Mouse (Mus musculus) neural tube, embryonic 12.5 days (tissue): ENCODE data around the gene Arhgap10. TPM values are rescaled to one million over a fixed set of nuclear protein-coding genes. Genes with fewer than 3 reads are reported as not detected.

Experiments
- ATAC-seq: fragments of 200-750 bp; cut with Nextera tagmentation; 2 replicates; pipeline ENCODE4 v1.8.0; 2017; ENCODE audit warnings: low read depth, mild to moderate bottlenecking, moderate TSS enrichment, moderate library complexity; ENCODE audit not compliant: low FRiP score
- H3K27ac ChIP-seq: fragments of 300-500 bp; sonication (generic); 2 replicates; pipeline ENCODE4 v1.5.1; 2016
- H3K27me3 ChIP-seq: fragments of 300-500 bp; sonication (generic); replicated peaks from 2 replicates; pipeline ENCODE4 v1.6.1; 2016; ENCODE audit warnings: mild to moderate bottlenecking
- H3K36me3 ChIP-seq: fragments of 300-500 bp; sonication (generic); 2 replicates; pipeline ENCODE4 v1.6.1; 2016; ENCODE audit warnings: mild to moderate bottlenecking
- H3K4me1 ChIP-seq: fragments of 300-500 bp; sonication (generic); 2 replicates; pipeline ENCODE4 v1.6.1; 2016
- H3K4me2 ChIP-seq: fragments of 300-500 bp; sonication (generic); replicated peaks from 2 replicates; pipeline ENCODE4 v1.6.1; 2016; ENCODE audit warnings: mild to moderate bottlenecking
- H3K4me3 ChIP-seq: fragments of 300-500 bp; sonication (generic); 2 replicates; pipeline ENCODE4 v1.5.1; 2016
- H3K9ac ChIP-seq: fragments of 300-500 bp; sonication (generic); 2 replicates; pipeline ENCODE4 v1.6.1; 2016; ENCODE audit warnings: mild to moderate bottlenecking
- H3K9me3 ChIP-seq: fragments of 300-500 bp; sonication (generic); 2 replicates; pipeline ENCODE4 v1.6.1; 2016; ENCODE audit warnings: mild to moderate bottlenecking
- WGBS: fragments of 180-500 bp; shearing (Covaris S2); methylation state at CpG from one replicate; pipeline ENCODE4 v1.1.7; 2016; 5-methylcytosine and 5-hydroxymethylcytosine counted together
- polyA plus RNA-seq: library from polyadenylated mRNA; unstranded; fragments of >200 nt; fragmentation: Nextera tagmentation; extraction: Ambion mirVana; gene quantifications from 2 replicates; pipeline ENCODE4 v1.2.1, GENCODE M21; 2016

Arhgap10 gene
- polyA plus RNA-seq, 1 experiment from 2014 or later = 12.6 TPM

DNA sequence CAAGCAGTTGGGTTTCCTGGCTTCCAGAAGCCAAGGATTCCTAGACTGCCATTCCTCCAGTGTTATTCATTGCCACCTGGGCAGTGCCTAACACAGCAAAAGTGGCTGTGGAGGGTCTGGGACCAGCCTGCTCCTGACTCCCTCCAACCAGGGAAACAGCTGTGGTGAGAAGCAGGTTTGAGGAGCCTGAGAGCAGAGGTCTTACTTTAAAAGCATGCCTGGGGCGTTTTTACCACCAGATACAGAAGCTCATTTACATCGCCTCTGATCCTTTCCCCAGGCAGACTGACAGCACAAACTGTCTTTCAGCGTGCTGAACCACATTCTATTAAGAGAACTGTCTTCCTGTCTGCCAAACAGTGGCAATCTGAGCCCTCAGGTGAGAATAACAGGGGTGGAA lies 237.8 kb downstream of the Arhgap10 start:
- 60% methylated on average over 3 of the region's 3 CpGs for WGBS
- Histone ChIP-seq H3K9me3 (no peaks in the 10 kb centered on the region), H3K36me3 (no peaks in the 10 kb centered on the region), H3K9ac (no peak overlapping the region), H3K27ac (no peak overlapping the region), H3K4me1 (no peaks in the 10 kb centered on the region), H3K4me2 (no peak overlapping the region), H3K4me3 (no peak overlapping the region), H3K27me3 (no peaks in the 10 kb centered on the region)
- no peak for ATAC-seq

DNA sequence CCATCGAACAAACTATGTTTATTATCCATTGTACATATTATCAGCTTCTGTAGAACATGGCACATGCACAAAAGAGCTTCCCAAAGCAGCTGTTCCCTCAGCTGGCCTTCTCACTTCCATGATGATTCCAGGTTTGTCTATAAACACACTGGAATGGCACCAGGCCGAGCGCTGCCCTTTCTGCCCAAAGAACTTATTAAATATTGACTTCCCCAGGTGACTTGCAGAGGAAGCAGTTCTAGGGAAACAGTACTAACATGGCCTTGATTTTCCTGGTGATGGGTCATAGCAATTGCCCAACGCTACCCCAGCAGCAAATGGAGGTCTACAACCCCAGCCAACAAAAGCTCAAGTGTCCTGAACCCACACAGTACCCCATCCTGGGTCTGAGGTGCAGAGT lies 239.5 kb downstream of the Arhgap10 start:
- H3K4me2 ChIP-seq = no peak overlapping the region
- WGBS = 94% methylated on average over 4 of the region's 4 CpGs
- no peaks in the 10 kb centered on the region for H3K27me3 ChIP-seq
- H3K36me3 ChIP-seq = no peaks in the 10 kb centered on the region
- no peak overlapping the region for H3K27ac ChIP-seq
- no peak overlapping the region for H3K4me3 ChIP-seq
- no peak for ATAC-seq
- no peak overlapping the region for H3K9ac ChIP-seq
- no peaks in the 10 kb centered on the region for H3K9me3 ChIP-seq
- no peaks in the 10 kb centered on the region for H3K4me1 ChIP-seq

DNA sequence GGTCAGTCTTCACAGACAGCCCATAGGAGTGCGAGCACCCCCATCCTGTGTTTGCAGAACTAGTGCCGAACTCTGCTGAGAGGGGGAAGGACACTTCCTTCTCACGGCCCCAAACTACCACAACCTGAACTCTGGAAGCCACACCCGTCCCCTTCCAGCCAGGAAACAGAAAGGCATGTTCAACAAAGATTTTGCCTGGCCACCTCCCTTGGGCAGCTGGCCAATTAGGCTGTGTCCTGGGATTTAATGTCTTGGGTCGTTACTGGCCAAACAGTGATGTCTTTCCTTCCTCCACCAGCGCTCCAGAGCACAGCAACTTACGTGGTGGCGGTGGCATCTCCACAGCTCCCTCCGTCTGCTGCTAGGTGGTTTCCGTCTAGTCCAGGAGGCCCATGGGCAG lies 240.9 kb downstream of the Arhgap10 start:
- no peaks in the 10 kb centered on the region for H3K4me1 ChIP-seq
- H3K4me2 ChIP-seq = no peak overlapping the region
- ATAC-seq = no peak
- H3K9me3 ChIP-seq = no peaks in the 10 kb centered on the region
- no peak overlapping the region for H3K27ac ChIP-seq
- 92% methylated on average over 10 of the region's 10 CpGs for WGBS
- no peak overlapping the region for H3K4me3 ChIP-seq
- H3K27me3 ChIP-seq = no peaks in the 10 kb centered on the region
- H3K9ac ChIP-seq = no peak overlapping the region
- no peaks in the 10 kb centered on the region for H3K36me3 ChIP-seq

DNA sequence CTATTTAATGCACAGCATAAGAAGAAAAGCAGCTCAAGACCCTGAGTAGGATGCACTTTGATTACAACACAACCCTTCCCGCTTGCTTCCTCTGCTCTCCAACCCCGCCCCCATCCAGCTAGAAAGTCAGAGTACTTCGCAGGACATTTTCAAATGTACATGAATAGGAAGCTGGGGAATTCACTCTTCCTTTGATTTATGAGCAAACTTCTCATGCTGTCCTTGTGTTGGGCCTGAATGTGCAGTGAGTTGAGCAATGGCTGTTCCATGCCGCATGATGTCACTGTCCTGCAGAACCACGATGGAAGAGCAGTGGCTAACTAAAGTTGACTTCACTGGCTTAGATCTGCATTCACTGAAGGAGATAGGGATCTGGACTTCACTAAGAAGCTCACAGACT lies 242.2 kb downstream of the Arhgap10 start:
- H3K4me1 ChIP-seq = no peaks in the 10 kb centered on the region
- H3K27me3 ChIP-seq = no peaks in the 10 kb centered on the region
- ATAC-seq = no peak
- no peak overlapping the region for H3K4me3 ChIP-seq
- WGBS = 92% methylated on average over 5 of the region's 5 CpGs
- no peaks in the 10 kb centered on the region for H3K36me3 ChIP-seq
- no peak overlapping the region for H3K9ac ChIP-seq
- H3K27ac ChIP-seq = no peak overlapping the region
- H3K4me2 ChIP-seq = no peak overlapping the region
- no peaks in the 10 kb centered on the region for H3K9me3 ChIP-seq

DNA sequence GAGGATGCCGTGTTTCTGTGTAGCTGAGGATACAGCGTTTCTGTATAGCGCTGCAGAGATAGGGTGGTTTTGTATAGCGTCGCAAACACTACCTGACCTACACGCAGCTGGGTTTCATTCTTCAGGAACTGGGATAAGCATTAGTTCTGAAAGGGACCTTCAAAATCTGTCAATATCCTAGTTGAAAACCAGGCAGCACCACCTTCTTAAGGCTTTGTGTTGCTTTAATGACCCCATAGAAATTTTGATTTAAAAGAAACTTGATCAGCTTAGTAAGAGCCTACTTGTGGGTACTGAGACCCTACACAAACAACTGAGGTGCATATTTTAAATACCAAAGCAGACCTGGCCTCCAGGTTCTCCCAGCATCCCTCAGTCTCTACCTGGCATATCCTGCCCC lies 245.6 kb downstream of the Arhgap10 start:
- Histone ChIP-seq H3K27me3 (no peaks in the 10 kb centered on the region), H3K27ac (no peak overlapping the region), H3K36me3 (no peaks in the 10 kb centered on the region), H3K9me3 (no peaks in the 10 kb centered on the region; the same call in 1 of the 2 replicates), H3K4me1 (no peaks in the 10 kb centered on the region), H3K4me3 (no peak overlapping the region), H3K9ac (no peak overlapping the region), H3K4me2 (no peak overlapping the region)
- WGBS = 93% methylated on average over 6 of the region's 6 CpGs
- no peak for ATAC-seq

DNA sequence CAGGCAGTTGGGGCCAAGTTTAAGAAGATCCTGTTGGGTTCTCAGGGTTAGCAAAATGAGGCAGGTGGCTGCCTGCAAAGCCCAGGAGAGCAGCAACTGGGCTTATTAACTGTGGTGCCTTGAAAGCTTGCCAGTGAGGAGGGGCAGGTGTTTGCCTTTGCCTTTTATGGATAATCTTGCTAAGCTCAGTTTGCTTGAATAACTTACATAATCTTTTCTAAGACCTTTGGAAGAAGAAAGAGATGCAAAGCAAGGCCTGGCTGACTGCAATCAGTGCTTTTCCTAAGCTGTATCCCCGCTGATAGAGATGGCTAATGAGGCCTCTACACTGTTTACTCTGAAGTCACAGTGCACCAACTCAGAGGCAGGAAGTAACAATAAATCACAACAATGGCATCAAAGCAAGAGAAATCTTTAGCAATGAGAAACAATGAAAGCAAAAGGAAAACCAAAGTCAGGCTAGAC lies 249.8 kb downstream of the Arhgap10 start:
- H3K4me1 ChIP-seq = no peaks in the 10 kb centered on the region
- no peaks in the 10 kb centered on the region for H3K36me3 ChIP-seq
- H3K27ac ChIP-seq = no peak overlapping the region
- whole genome bisulfite sequencing = 59% methylated on average over 1 of the region's 1 CpGs
- no peaks in the 10 kb centered on the region; the same call in 1 of the 2 replicates for H3K9me3 ChIP-seq
- H3K9ac ChIP-seq = no peak overlapping the region
- no peak overlapping the region for H3K4me2 ChIP-seq
- no peak for ATAC-seq
- no peaks in the 10 kb centered on the region for H3K27me3 ChIP-seq
- no peak overlapping the region for H3K4me3 ChIP-seq

DNA sequence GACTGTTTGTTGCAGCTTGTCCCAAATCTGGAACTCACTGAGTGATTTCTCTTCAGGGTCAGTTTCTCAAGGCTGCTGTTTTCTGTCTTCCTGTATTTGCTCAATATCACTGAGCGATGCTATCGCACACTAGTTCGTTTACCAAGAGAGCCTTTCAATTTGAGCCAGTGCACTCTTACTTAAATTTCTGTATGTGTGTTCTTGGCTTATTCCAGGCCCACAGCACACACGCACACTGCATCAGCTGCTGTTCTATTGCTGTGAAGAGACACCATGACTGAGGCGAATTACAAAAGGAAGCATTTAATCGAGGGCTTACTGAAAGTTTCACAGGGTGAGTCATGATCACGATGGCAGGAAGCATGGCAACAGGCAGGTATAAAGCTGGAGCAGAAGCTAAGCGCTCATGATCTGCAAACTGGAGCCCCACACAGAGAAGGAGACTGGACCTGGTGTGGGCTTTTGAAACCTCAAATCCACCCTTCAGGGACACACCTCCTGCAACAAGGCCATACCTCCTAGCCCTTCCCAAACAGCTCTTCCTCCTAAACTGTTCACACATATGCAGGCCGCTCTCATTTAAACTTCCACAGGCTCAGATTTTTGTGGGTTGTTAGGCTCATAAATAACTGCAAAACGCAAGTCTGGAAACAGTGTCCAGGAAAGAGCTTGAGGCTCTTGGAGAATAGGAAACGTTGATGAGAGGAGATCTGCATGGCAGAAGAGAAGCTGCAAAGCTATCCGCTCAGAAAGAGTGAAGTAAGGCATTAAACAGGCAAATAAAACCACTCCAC lies 255.3 kb downstream of the Arhgap10 start:
- Histone ChIP-seq H3K27ac (no peak overlapping the region), H3K4me1 (no peaks in the 10 kb centered on the region), H3K4me3 (no peak overlapping the region), H3K4me2 (no peak overlapping the region), H3K36me3 (no peaks in the 10 kb centered on the region), H3K9ac (no peak overlapping the region), H3K9me3 (no peaks in the 10 kb centered on the region), H3K27me3 (no peaks in the 10 kb centered on the region)
- 82% methylated on average over 12 of the region's 12 CpGs for WGBS
- no peak for ATAC-seq

DNA sequence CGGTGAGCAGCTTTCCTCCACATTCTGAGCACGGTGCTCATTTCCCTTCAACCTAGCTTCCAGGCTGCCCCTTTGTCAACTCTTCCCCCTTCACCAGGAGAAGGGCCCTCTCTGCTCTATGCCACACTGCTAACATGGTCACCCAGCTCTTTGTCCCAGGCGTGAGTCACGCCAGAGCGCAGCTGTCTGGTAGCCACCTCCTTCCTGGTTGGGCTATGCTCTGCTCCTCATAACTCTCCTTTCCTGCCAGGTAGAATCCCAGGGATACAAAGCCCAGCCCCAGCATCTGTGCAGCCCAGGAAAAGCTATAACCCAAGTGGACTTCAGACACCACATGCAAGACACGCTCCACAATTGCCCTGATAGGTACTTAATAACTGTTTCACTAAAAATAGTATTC lies 256.5 kb downstream of the Arhgap10 start:
- Histone ChIP-seq H3K27ac (no peak overlapping the region), H3K4me1 (no peaks in the 10 kb centered on the region), H3K4me2 (no peak overlapping the region), H3K36me3 (no peaks in the 10 kb centered on the region), H3K9me3 (no peaks in the 10 kb centered on the region), H3K9ac (no peak overlapping the region), H3K4me3 (no peak overlapping the region), H3K27me3 (no peaks in the 10 kb centered on the region)
- WGBS = 91% methylated on average over 6 of the region's 6 CpGs
- no peak for ATAC-seq

DNA sequence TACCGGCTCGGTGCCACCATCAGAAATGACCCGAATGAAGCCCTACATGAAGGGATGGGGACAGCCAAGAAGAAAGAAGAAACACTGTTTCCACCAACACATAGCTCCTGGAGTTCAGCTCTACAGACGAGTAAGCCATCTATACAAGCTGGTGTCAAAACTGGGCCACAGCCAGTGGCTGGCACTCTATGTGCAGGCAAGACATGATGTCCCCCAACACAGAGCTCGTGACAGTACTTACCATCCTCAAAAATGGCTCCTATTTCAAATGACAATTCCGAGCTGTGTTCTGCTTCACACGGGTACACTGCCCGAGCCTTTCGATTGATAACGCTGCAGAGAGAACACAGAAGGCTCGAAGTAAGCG lies 260.7 kb downstream of the Arhgap10 start:
- Histone ChIP-seq H3K27ac (no peak overlapping the region), H3K9me3 (no peaks in the 10 kb centered on the region), H3K9ac (no peak overlapping the region), H3K36me3 (no peaks in the 10 kb centered on the region), H3K4me2 (no peak overlapping the region), H3K4me1 (no peaks in the 10 kb centered on the region), H3K27me3 (no peaks in the 10 kb centered on the region), H3K4me3 (no peak overlapping the region)
- no peak for ATAC-seq
- WGBS = 92% methylated on average over 12 of the region's 12 CpGs

DNA sequence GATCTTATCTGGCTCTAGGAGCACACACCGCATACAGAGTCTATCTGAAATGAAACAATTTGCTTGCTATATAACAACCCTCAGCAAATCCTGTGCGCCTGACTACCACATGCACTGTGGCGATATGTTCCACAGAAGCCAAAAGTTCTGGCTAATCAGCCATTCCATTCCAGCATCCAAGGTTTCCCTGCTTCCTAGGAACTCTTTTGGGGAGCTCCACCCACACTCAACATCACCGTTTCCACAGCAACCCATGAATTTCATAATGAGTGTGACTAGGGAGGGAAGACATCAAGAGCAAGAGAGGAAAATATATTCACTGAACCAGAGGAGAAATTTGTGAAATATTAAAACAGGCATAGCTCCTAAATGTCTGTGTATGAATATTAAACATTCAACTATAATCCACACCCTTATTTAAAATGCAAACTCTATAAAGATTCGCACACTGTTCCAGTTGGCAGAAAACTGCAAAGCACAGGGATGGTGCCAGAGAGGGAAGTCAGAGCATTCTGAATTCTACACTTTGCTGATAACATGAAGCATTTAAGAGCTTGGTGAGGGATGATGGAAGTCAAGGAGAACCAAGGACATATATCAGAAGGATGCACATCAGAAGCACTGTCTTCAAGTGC lies 261.2 kb downstream of the Arhgap10 start:
- H3K4me2 ChIP-seq = no peak overlapping the region
- no peaks in the 10 kb centered on the region for H3K9me3 ChIP-seq
- ATAC-seq = no peak
- no peak overlapping the region for H3K4me3 ChIP-seq
- no peak overlapping the region for H3K9ac ChIP-seq
- no peaks in the 10 kb centered on the region for H3K36me3 ChIP-seq
- 95% methylated on average over 5 of the region's 5 CpGs for WGBS
- no peaks in the 10 kb centered on the region for H3K4me1 ChIP-seq
- no peak overlapping the region for H3K27ac ChIP-seq
- H3K27me3 ChIP-seq = no peaks in the 10 kb centered on the region

DNA sequence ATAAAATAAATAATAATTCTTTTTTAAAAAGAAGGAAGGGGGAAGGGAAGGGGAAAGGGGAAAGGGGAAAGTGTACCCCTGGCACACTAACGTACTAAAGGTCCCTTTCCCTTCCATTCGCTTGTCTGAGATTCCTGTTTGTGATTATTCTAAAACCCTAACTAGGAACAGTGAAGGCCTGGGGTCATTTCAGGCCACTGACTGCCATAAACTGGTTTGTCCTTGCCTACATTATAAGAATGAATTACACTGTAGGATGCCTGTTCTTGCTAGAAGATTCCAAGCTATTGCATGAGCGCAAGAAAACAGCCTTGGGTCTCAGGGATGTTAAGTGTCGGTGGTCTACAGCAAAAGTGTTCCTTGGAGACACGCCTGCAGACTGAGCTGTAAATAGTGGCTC lies 263.3 kb downstream of the Arhgap10 start:
- 68% methylated on average over 5 of the region's 5 CpGs for WGBS
- Histone ChIP-seq H3K4me1 (no peaks in the 10 kb centered on the region), H3K36me3 (no peaks in the 10 kb centered on the region), H3K4me3 (no peak overlapping the region), H3K4me2 (no peak overlapping the region), H3K27me3 (no peaks in the 10 kb centered on the region), H3K27ac (no peak overlapping the region), H3K9me3 (no peaks in the 10 kb centered on the region), H3K9ac (no peak overlapping the region)
- no peak for ATAC-seq

DNA sequence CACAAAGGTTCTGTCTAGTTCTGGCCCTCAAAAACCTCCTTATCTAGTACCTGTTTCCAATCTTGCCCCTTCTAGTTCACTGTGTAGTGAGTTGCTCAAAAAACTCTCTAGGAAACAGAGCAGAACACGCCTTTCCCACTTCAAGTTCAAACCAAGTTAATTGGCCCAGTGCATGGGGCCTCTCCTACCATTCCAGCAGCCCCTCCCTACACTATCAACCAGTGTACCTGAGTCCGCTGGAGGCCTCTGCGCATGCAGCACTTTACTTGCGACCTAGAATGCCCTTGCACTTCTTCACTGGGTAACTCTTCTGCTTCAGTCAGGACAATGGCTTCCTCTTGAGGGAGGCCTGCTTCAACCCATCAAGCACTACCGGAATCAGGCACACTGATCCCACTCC lies 266.6 kb downstream of the Arhgap10 start:
- Histone ChIP-seq H3K27me3 (no peaks in the 10 kb centered on the region), H3K4me2 (no peak overlapping the region), H3K9me3 (no peaks in the 10 kb centered on the region), H3K9ac (no peak overlapping the region), H3K4me3 (no peak overlapping the region), H3K27ac (no peak overlapping the region), H3K4me1 (no peaks in the 10 kb centered on the region), H3K36me3 (no peaks in the 10 kb centered on the region)
- 94% methylated on average over 5 of the region's 5 CpGs for WGBS
- ATAC-seq = no peak

DNA sequence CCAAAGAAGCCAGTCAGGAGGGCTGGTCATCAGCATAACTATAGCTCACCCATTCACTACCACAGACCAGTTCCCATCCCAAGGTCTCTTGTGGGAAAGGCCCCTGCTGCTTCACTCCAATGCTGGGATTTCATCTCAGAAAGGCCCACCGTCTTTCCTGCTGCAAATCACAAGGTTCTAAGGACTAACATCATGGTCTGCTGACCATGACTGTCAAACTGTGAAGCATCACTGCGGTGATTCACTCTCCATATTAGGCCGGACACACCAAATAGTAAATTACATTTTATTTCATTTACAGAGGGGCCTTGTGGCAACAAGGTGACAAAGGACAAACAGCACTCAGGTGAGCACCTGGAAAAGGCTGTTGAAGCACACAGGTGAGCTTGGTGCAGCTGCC lies 267.7 kb downstream of the Arhgap10 start:
- no peaks in the 10 kb centered on the region for H3K36me3 ChIP-seq
- no peak overlapping the region for H3K4me2 ChIP-seq
- no peak for ATAC-seq
- no peak overlapping the region for H3K4me3 ChIP-seq
- H3K27me3 ChIP-seq = no peaks in the 10 kb centered on the region
- no peaks in the 10 kb centered on the region for H3K9me3 ChIP-seq
- H3K4me1 ChIP-seq = no peaks in the 10 kb centered on the region
- H3K9ac ChIP-seq = no peak overlapping the region
- 89% methylated on average over 3 of the region's 3 CpGs for WGBS
- H3K27ac ChIP-seq = no peak overlapping the region
